Mouse (Mus musculus) granulocyte monocyte progenitor cell, adult 5-6 weeks (primary cell): ENCODE measurements around the gene Htr2a. TPM values are rescaled to one million over a fixed set of nuclear protein-coding genes. Genes with fewer than 3 reads are reported as not detected.

Source experiments
- ATAC-seq: replicated peaks from 2 replicates; pipeline ENCODE4 v1.8.0; 2016; ENCODE audit warnings: mild to moderate bottlenecking, moderate TSS enrichment, inconsistent platforms; ENCODE audit not compliant: poor library complexity, severe bottlenecking
- total RNA-seq, 2 experiments: library from RNA; stranded (forward) in 1 of 2; stranded (reverse) in 1 of 2; fragments of 200-712, 200-1000 nt in 1 of 2; fragments of >200 nt in 1 of 2; fragmentation: Nextera tagmentation in 1 of 2; gene quantifications; 2 replicates each; pipeline ENCODE4 v1.2.3; 2014 to 2017

Htr2a gene
- total RNA-seq, 2 experiments from 2014 or later, result 0.31 TPM; not detected in 1

- no peak for ATAC-seq
These were observed 51.3 kb downstream of the Htr2a start for GRCm38 (mm10) chr14:74691963-74692362.

- no peak for ATAC-seq
These were observed 56.1 kb downstream of the Htr2a start for GRCm38 (mm10) chr14:74696766-74697165.

- ATAC-seq, result no peak
These were observed 56.8 kb downstream of the Htr2a start for GRCm38 (mm10) chr14:74697432-74697831.

- peak; percentile 52 for ATAC-seq
These were observed 58.6 kb downstream of the Htr2a start for GRCm38 (mm10) chr14:74699241-74699640.

DNA sequence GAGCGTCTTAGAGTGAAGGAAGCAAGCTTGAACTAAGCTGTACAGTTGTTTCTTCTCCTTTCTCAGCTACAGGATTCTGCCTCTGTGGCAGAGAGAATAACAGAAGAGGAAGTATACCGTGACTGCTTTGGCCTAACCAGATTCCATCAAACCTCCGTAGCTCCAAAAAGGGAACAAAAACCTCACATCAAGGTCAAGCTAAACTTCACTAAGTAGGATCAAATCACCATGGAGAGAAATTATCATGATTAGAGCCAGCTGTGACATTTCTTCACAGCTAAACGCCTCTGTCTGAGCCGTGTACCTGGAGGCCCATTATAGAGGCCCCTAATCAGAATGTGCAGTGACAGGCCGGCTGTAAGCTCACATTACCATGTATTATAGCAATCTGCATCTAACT, 63.3 kb downstream of the Htr2a start:
- peak; percentile 89 for ATAC-seq

- peak; percentile 72 for ATAC-seq
These were observed 68.4 kb downstream of the Htr2a start for GRCm38 (mm10) chr14:74709054-74709453.

- no peak for ATAC-seq
These were observed 82.9 kb downstream of the Htr2a start for GRCm38 (mm10) chr14:74723541-74723940.

GRCm38 (mm10) chr14:74731221-74732078, 90.8 kb downstream of the Htr2a start:
- no peak for ATAC-seq

DNA sequence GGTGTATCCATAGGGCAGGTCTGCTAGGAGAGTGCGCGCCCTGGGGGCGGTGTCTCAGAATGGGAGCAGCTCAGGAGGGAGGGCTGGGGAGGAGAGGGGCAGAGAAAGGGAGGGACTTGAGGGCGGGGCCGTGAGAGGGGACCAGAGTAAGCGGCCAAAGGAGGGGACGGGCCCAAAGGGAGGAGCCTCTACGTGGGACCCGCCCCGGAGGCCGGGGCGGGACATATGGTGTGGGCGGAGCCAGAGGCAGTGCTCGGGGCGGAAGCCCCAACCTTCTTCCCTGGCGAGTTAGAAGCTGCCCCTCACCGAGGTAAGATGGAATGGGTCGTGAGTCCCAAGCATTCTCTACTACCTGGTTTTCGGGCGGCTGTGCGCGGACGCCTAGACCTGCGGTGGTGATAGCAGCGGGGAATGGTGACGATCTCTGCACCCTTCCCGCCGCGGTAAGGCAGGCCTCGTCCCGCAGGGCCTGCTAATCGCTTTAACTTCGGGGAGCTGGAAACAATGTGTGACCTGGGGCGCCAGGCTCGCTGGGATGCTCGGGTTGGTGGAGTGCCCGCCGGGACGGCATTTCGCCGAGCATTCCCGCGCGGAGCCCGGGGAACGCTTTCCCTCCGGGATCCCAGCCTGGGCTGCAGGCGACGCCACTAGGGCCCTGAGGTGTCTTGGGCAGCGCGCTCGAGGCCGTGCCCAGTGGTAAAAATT, 91.6 kb downstream of the Htr2a start, which contains the start of gene Esd:
TSS of gene Esd (plus strand) at position 219 of the 705 bp plus-strand sequence.
- peak; percentile 97 for ATAC-seq

- peak; percentile 10; the same call in 1 of the 2 replicates for ATAC-seq
These were observed 92.8 kb downstream of the Htr2a start for GRCm38 (mm10) chr14:74733397-74733796.

DNA sequence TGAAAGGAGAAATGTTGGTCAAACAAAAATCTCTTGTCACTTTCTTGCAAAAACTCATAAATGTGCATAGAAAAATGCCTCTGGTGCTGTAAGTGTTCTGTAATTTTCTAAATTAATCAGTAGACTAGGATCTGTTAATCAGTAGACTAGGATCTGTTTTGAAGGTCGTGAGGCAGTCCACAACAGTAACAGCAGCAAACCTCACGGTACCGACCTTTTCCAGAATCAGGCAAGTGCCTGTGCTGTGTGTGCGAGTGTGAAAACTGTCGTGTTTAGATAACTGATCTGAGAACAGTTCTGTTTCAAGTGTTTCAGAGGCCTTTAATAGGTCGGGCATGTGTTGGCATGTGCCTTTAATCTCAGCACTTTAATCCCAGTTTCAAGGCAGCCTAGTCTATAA, 94.8 kb downstream of the Htr2a start:
- ATAC-seq, result no peak

DNA sequence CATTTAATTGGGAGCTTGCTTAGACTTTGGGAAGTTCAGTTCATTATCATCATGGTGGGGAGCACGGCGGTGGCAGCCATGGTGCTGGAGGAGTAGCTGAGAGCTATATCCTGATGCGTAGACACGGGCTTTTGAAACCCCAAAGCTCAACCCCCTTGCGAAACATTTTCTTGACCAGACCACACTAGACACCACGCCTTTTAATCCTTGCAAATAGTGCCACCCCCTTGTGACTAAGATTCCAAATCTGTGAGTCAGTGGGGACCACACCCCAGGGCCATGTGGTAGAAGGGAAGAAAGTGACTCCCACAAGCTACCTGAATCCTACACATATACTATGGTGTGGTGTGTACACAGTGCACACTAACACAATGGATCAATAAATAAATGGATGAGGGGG, 96.2 kb downstream of the Htr2a start:
- peak; percentile 15 for ATAC-seq

Other genes with a start within 250 kb of the Htr2a start
- 154 and 158 TPM in 2 replicates for gene Esd, start 91.5 kb downstream of the Htr2a start, total RNA-seq (2014; fragmentation: Nextera tagmentation)
- 231 and 250 TPM in 2 replicates for gene Esd, start 91.5 kb downstream of the Htr2a start, total RNA-seq (2017)